Mouse (Mus musculus): ENCODE data around the gene Actg1. TPM values are rescaled to one million over a fixed set of nuclear protein-coding genes. Genes with fewer than 3 reads are reported as not detected.

Actg1 gene
- polyA plus RNA-seq (2015; fragmentation: Nextera tagmentation; extraction: Ambion mirVana): 2,203 and 2,296 TPM in 2 replicates

- Histone ChIP-seq H3K36me3 (peaks cover 13% of the 10 kb centered on the region), H3K27me3 (no peaks in the 10 kb centered on the region), H3K9me3 (no peaks in the 10 kb centered on the region), H3K4me3 (peak within 1 kb of the TSS; percentile 98), H3K4me2 (peak within 1 kb of the TSS; percentile 87), H3K9ac (peak within 1 kb of the TSS; percentile 100), H3K4me1 (peaks cover 48% of the 10 kb centered on the region), H3K27ac (peak within 1 kb of the TSS; percentile 99)
- WGBS: 7% methylated on average over 71 of the region's 103 CpGs
- ATAC-seq (ENCODE audit: insufficient number of reproducible peaks, low FRiP score, low TSS enrichment, low read depth): peak; percentile 80
Measured at GRCm38 (mm10) chr11:120347791-120348683, at the start of gene Actg1. Actg1 (minus strand) TSS chr11:120348542.

- H3K9me3 ChIP-seq: no peaks in the 10 kb centered on the region
- H3K4me3 ChIP-seq: no peak overlapping the region
- H3K4me2 ChIP-seq: no peak overlapping the region
- WGBS: 79% methylated on average over 2 of the region's 2 CpGs
- no peak overlapping the region for H3K27ac ChIP-seq
- no peak overlapping the region for H3K9ac ChIP-seq
- ATAC-seq (ENCODE audit: insufficient number of reproducible peaks, low FRiP score, low TSS enrichment, low read depth): no peak
- no peaks in the 10 kb centered on the region for H3K27me3 ChIP-seq
- H3K36me3 ChIP-seq: peaks cover 71% of the 10 kb centered on the region
- no peaks in the 10 kb centered on the region for H3K4me1 ChIP-seq
Measured at GRCm38 (mm10) chr11:120397602-120398001, 49.3 kb upstream of the Actg1 start.

GRCm38 (mm10) chr11:120395661-120396060 lies 47.3 kb upstream of the Actg1 start:
- Histone ChIP-seq H3K9me3 (no peaks in the 10 kb centered on the region), H3K4me3 (no peak overlapping the region), H3K4me2 (no peak overlapping the region), H3K4me1 (no peaks in the 10 kb centered on the region), H3K36me3 (peaks cover 65% of the 10 kb centered on the region), H3K27me3 (no peaks in the 10 kb centered on the region), H3K27ac (no peak overlapping the region), H3K9ac (no peak overlapping the region)
- ATAC-seq (ENCODE audit: insufficient number of reproducible peaks, low FRiP score, low TSS enrichment, low read depth): no peak
- 77% methylated on average over 4 of the region's 4 CpGs for WGBS

- Histone ChIP-seq H3K4me1 (no peaks in the 10 kb centered on the region), H3K27me3 (no peaks in the 10 kb centered on the region), H3K9me3 (no peaks in the 10 kb centered on the region), H3K4me3 (no peak overlapping the region), H3K4me2 (no peak overlapping the region), H3K9ac (no peak overlapping the region), H3K36me3 (peaks cover 71% of the 10 kb centered on the region), H3K27ac (no peak overlapping the region)
- 91% methylated on average over 9 of the region's 9 CpGs for WGBS
- ATAC-seq (ENCODE audit: insufficient number of reproducible peaks, low FRiP score, low TSS enrichment, low read depth): no peak
Measured at GRCm38 (mm10) chr11:120388580-120388979, 40.2 kb upstream of the Actg1 start.

GRCm38 (mm10) chr11:120387157-120387556 lies 38.8 kb upstream of the Actg1 start:
- ATAC-seq (ENCODE audit: insufficient number of reproducible peaks, low FRiP score, low TSS enrichment, low read depth): no peak
- Histone ChIP-seq H3K4me3 (no peak overlapping the region), H3K36me3 (peaks cover 73% of the 10 kb centered on the region), H3K9me3 (no peaks in the 10 kb centered on the region), H3K4me2 (no peak overlapping the region), H3K9ac (no peak overlapping the region), H3K27me3 (no peaks in the 10 kb centered on the region), H3K27ac (no peak overlapping the region), H3K4me1 (no peaks in the 10 kb centered on the region)
- WGBS: 71% methylated on average over 2 of the region's 2 CpGs

GRCm38 (mm10) chr11:120386632-120387031 lies 38.3 kb upstream of the Actg1 start:
- 94% methylated on average over 6 of the region's 6 CpGs for WGBS
- no peaks in the 10 kb centered on the region for H3K27me3 ChIP-seq

GRCm38 (mm10) chr11:120382509-120382908 lies 34.2 kb upstream of the Actg1 start:
- 94% methylated on average over 9 of the region's 9 CpGs for WGBS
- Histone ChIP-seq H3K27ac (no peak overlapping the region), H3K4me2 (no peak overlapping the region), H3K36me3 (peaks cover 73% of the 10 kb centered on the region), H3K4me3 (no peak overlapping the region), H3K4me1 (peaks cover 12% of the 10 kb centered on the region), H3K27me3 (no peaks in the 10 kb centered on the region), H3K9ac (no peak overlapping the region), H3K9me3 (no peaks in the 10 kb centered on the region)
- ATAC-seq (ENCODE audit: insufficient number of reproducible peaks, low FRiP score, low TSS enrichment, low read depth): no peak

More at GRCm38 (mm10) chr11:120386632-120387031, 38.3 kb upstream of the Actg1 start:
- Histone ChIP-seq H3K27ac (no peak overlapping the region), H3K4me2 (no peak overlapping the region), H3K4me1 (no peaks in the 10 kb centered on the region), H3K9me3 (no peaks in the 10 kb centered on the region), H3K9ac (no peak overlapping the region), H3K36me3 (peaks cover 75% of the 10 kb centered on the region), H3K4me3 (no peak overlapping the region)
- ATAC-seq (ENCODE audit: insufficient number of reproducible peaks, low FRiP score, low TSS enrichment, low read depth): no peak

GRCm38 (mm10) chr11:120381157-120381556 lies 32.8 kb upstream of the Actg1 start:
- H3K27me3 ChIP-seq: no peaks in the 10 kb centered on the region
- H3K27ac ChIP-seq: no peak overlapping the region
- no peaks in the 10 kb centered on the region for H3K9me3 ChIP-seq
- WGBS: 93% methylated on average over 4 of the region's 4 CpGs
- ATAC-seq (ENCODE audit: insufficient number of reproducible peaks, low FRiP score, low TSS enrichment, low read depth): no peak
- peaks cover 24% of the 10 kb centered on the region for H3K4me1 ChIP-seq
- H3K4me3 ChIP-seq: no peak overlapping the region
- H3K36me3 ChIP-seq: peaks cover 73% of the 10 kb centered on the region
- H3K9ac ChIP-seq: no peak overlapping the region
- H3K4me2 ChIP-seq: no peak overlapping the region

- Histone ChIP-seq H3K4me2 (no peak overlapping the region), H3K4me1 (peaks cover 25% of the 10 kb centered on the region), H3K9ac (no peak overlapping the region), H3K4me3 (no peak overlapping the region), H3K36me3 (peaks cover 72% of the 10 kb centered on the region), H3K27ac (no peak overlapping the region), H3K27me3 (no peaks in the 10 kb centered on the region), H3K9me3 (no peaks in the 10 kb centered on the region)
- 94% methylated on average over 3 of the region's 3 CpGs for WGBS
- no peak for ATAC-seq (ENCODE audit: insufficient number of reproducible peaks, low FRiP score, low TSS enrichment, low read depth)
Measured at GRCm38 (mm10) chr11:120380271-120380670, 31.9 kb upstream of the Actg1 start.

- H3K4me3 ChIP-seq: peak within 1 kb of the TSS; percentile 77
- H3K4me2 ChIP-seq: peak within 1 kb of the TSS; percentile 90
- 6% methylated on average over 52 of the region's 54 CpGs for WGBS
- no peaks in the 10 kb centered on the region for H3K27me3 ChIP-seq
- peak; percentile 83 for ATAC-seq (ENCODE audit: insufficient number of reproducible peaks, low FRiP score, low TSS enrichment, low read depth)
- no peaks in the 10 kb centered on the region for H3K9me3 ChIP-seq
- peaks cover 72% of the 10 kb centered on the region for H3K36me3 ChIP-seq
- peak within 1 kb of the TSS; percentile 83 for H3K27ac ChIP-seq
- H3K4me1 ChIP-seq: peaks cover 34% of the 10 kb centered on the region
- peak within 1 kb of the TSS; percentile 68 for H3K9ac ChIP-seq
Measured at GRCm38 (mm10) chr11:120378611-120379540, 30.5 kb upstream of the Actg1 start, which contains the start of gene Faap100. Faap100 (minus strand) TSS chr11:120378764.

- 3% methylated on average over 40 of the region's 40 CpGs for WGBS
- Histone ChIP-seq H3K4me2 (peak overlapping the region; percentile 90), H3K9me3 (no peaks in the 10 kb centered on the region), H3K9ac (peak overlapping the region; percentile 68), H3K27ac (peak overlapping the region; percentile 83), H3K27me3 (no peaks in the 10 kb centered on the region), H3K4me1 (peaks cover 41% of the 10 kb centered on the region), H3K36me3 (peaks cover 72% of the 10 kb centered on the region), H3K4me3 (peak overlapping the region; percentile 77)
- peak; percentile 4; the same call in 1 of the 2 replicates for ATAC-seq (ENCODE audit: insufficient number of reproducible peaks, low FRiP score, low TSS enrichment, low read depth)
Measured at GRCm38 (mm10) chr11:120378031-120378610, 29.8 kb upstream of the Actg1 start.

Measured in limb, embryonic 15.5 days (tissue).